Mouse (Mus musculus) bone marrow, adult 2 months (tissue): ENCODE results near the gene Adgrl1.

Experiments used
- CTCF ChIP-seq: fragments of 200-500 bp; IDR thresholded peaks from 2 replicates; pipeline ENCODE4 v1.5.1; 2011; ENCODE audit warnings: low read length, control low read depth; ENCODE audit not compliant: control insufficient read depth, insufficient read depth
- POLR2A ChIP-seq: fragments of 200-500 bp; IDR thresholded peaks from 2 replicates; pipeline ENCODE4 v1.6.1; 2011; ENCODE audit warnings: low read depth, mild to moderate bottlenecking, control low read depth, low read length, borderline replicate concordance; ENCODE audit not compliant: control insufficient read depth

DNA sequence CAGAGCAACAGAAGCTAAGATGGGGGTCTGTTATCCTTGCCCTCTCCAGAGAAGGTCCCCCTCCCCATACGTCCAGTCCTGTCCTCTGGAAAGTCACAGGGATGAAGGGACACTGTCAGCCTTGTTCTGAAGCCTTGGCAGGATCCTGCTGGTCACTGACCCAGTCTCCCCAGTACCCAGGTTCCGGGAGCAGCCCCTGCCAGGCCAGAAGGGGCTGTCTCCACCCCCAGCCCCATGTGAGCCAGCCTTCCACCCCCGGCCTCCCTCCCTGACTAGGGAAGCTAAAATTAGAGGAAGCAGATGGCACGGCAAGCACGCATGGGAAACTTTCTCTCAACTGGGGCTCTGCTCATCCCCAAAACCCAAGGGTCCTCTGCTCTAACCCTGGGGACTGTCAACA is 16.1 kb downstream of the Adgrl1 start:
- no peak for TF ChIP-seq POLR2A
- TF ChIP-seq CTCF: no peak
